Mouse (Mus musculus) adrenal gland, adult 18-20 months (tissue): ENCODE results near the gene Mob3b. TPM values are rescaled to one million over a fixed set of nuclear protein-coding genes. Genes with fewer than 3 reads are reported as not detected.
"Not testable (repeated sequence)": the region's sequence is repeated elsewhere in the genome, so short reads cannot be mapped to it uniquely, and the experiment has no call there.

Experiments
- DNase-seq, 2 experiments: peaks; one replicate each; pipeline ENCODE4 v3.0.0; 2021 to 2022; ENCODE audit warnings: low spot score in 2 of 2
- total RNA-seq, 2 experiments: library from RNA; stranded (reverse); gene quantifications; 1 replicate in 1 of 2; 2 replicates in 1 of 2; pipeline ENCODE4 v1.2.3; 2021

Gene Mob3b
- total RNA-seq, 2 experiments from 2014 or later, result 17.4 to 21.1 TPM

DNA sequence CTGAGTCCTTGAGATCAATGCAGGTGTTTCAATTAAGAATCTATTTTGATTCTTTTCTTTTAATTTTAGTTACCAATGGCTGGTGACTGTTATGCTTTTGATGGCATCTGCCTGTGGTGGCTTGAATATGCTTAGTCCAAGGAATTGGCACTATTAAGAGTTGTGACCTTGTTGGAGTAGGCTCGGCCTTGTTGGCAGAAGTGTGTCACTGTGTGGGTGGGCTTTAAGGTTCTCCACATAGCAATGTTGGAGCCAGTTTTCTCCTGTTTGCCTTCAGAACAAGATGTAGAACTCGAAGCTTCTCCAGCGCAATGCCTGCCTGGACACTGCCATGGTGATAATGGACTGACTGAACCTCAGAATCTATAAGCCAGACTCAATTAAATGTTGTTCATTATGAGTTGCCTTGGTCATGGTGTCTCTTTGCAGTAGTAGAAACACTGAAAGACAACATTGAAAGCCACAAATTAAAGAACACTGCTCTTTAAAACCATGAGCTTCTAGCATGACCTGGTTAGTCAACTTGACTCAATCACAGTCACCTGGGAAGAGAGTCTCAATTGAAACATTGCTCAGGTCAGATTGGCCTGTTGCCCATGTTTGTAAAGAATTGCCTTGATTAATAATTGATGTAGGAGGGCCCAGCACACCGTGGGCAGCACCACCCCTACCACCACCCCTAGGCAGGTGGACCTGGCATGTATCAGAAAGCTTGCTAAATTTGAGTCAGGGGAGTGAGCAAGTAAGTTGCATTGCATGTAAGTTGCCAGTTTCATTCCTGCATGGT lies 180.2 kb downstream of the Mob3b start:
- DNase-seq, result no peak

DNA sequence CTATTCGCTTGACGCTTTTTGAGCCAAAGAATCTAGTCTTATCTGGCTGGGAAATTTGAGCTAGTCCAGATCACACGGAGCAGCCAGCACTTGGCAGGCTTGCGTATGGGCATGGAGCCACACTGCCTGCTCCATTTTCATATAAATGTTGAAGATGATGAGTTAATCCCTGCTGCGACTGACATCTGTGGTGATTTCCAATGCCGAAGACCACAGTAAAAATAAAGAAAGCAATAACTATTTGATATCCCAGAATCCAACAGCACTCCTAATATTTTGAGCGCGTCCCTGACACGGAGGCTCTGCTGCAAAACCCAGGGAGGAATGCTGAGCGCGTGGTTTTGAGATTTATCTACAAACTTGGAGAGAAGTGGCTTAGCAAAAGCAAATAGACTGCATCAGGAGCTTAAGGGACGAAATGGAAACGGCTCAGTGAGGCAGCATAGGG lies 180.9 kb downstream of the Mob3b start:
- peak in 1 of 2 experiments; percentile 41 for DNase-seq

DNA sequence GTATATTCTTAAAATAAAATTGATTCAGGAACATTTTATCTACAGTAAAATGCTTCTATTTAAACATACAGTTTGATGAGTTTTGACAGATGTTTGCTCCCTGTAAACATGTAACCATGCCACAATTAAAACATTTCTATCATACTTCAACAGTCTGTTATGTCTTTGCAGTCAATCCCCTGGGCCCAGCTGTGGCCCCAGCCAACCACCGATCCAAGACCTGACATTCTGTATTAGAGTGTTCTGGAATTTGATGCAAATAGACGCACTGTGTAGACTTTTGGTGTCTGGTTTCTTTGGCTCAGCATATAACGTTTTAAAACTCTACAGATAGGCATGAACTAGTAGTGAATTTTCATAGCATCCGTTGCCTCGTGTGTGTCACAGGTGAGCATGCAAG lies 182.5 kb downstream of the Mob3b start:
- no peak for DNase-seq

DNA sequence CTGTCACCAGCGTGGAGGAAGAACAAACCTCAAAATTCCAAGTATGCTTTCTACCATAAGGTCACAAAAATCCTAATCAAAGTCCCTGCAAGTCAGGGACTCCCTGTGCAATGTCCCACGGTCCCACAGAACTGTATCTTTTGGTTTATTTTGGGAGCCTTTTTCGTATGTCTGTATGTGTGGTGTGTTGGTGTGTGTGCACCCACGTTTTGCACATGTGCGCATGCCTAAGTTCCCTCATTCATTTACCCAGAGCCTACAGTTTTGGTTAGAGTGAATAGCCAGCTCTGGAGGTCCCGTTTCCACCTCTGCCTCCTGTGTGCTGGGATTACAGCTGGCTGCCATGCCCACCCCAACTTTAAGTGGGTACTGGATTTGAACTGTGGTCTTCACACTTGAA lies 189.7 kb downstream of the Mob3b start:
- no peak for DNase-seq

DNA sequence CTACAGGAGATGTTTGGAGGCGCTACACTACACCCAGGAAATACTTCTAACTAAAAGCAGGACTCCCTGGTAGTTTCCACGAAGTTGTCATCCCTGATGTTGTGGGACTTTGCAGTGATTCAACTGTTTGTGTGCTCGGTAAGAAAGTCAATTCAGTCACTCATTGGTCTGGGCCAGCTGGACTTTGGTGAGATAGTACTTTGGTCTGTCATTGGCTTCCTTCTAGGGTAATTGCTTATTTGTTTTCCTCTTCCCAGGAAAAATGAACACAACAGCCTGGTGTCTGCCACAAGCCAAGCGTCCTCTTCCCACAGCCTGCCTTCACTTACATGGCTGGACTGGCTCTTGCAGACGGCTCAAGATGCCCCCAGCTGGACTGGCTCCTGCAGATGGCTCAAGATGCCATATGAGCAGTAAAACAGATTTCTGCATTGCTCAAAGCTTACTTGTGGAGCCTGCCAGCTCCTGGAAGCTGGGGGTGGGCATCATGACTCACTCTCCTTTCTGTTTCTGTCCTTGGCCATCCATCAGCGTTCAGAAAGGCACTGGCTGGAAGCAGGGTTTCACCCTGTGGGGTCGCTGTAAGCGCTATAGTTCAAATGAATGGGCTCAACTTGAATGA lies 190.8 kb downstream of the Mob3b start:
- DNase-seq, result peak in 1 of 2 experiments; percentile 37

DNA sequence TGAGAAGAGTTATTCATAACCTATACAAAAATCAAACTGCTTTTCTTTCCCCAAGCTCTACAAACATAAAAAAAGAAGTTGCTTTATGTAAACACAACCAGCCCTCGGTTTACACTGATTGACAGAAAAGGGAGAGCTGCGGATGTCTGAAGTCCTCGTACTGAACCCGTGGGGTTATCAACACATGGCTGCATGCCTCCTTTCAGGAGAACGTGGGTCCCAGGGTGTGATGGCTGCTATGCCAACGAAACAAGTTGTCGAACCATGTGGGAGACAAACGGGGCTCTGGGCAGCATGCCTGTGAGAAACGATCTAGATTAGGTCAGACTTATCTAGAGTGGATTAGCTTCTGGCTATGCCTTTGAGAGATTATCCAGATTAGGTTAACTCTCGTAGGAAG lies 192.4 kb downstream of the Mob3b start:
- DNase-seq, result no peak

DNA sequence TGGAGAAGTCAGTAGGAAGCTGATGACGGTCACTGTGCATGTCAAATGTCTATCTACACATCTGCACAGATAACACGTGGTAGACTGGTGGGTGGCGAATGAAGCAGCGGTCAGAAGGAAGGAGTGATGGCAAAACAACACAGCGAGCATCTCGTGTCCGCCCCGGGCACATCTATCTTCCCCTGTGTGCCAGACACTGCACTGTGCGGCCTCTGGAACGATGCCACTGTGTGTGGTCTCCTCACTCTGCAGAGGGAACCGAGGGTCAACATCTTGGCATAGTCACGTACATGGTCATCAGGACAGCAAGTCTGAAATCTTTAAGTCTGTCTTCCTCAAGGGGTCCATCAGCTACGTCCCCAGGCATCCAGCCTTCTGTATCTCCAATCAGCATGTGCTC lies 193.3 kb downstream of the Mob3b start:
- DNase-seq, result no peak

DNA sequence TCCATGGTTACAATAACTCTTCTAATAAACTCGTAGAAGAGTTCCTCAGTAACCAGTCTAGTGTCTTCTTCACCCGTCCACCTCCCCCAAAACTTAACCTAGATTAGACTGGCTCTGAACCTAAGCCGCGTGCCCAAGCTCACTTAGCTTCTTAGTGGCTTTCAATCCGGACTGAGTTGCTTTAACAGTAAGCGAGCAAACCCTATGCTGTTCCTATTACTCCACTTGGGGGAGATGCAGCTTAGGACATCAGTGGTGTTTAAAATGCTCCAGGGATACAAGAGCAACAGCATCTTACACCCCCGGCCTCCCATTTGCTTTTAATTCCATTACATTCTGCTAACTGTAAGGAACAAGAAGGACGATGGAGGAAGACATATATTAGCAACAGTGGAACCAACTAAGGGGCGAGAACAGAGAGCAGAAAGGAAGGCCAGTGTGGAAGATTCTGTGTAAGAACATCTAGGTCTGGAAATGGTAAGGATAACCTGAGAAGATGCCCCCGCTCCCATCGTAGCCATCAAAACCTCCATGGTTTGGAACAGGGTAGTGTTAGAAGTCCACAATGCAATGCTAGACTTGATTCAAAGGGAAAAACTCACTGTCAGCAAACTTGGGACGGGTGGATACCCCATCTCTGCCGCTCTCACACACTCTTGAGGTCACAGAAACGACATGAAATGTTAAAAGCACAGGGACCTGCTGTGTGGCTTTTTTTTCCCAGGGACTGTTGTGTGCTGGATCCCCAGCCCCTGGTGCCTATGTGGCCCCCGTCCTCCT lies 196.3 kb downstream of the Mob3b start:
- no peak for DNase-seq

DNA sequence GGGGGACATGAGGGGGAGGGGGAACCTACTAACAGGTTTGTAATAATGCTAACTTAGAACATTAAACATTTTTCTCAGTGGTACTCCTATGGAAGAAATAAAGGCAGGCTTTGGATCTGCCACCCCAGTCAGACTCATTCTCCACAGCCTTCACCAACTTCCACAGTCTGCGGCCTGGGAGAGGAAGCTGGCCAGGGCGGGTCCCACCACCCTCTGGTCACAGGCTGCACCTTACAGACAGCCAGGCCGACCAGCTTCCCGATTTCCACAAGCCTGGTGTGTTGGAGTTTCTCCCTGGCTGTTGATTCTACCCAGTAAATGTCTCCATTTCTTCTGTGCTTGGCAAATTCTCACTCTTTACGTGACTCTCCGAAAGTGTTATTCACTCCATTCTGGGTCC lies 197.8 kb downstream of the Mob3b start:
- no peak for DNase-seq

DNA sequence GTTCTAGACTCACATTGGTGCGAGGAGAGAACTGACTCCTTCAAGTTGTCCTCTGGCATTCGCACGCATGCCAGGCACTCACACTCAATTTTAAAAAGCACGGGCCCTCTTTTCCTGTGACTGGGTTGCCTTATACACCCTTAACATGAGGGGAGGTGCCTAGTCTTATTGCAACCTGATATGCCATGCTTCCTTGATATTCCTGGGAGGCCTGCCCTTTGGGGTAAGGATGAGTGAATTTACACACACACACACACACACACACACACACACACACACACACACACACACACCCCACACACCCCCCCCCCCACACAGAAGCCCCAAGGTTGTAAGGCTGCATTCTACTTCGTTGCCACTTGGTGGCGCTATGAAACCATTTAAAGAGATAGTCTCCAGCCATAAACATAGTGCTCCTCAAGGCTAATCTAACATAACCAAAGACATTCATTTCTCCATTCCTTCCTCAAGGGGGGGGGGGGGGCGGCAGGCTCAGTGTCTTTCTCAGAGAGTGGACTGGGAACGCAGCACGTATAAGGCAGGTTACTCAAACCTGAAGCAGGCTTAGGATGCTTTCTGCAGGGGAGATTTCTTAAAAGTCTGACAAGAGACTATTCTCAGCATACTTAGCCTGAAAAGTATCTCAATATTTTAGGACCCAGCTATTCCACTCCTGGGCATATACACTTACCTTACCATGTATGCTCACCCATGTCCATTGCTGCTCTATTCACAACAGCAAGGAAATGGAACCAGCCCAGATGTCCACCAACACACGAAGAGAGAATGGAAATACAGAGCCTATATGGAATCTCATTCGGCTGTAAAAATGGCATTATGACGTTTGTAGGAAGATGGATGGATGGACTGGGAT lies 198.9 kb downstream of the Mob3b start:
- no peak for DNase-seq

DNA sequence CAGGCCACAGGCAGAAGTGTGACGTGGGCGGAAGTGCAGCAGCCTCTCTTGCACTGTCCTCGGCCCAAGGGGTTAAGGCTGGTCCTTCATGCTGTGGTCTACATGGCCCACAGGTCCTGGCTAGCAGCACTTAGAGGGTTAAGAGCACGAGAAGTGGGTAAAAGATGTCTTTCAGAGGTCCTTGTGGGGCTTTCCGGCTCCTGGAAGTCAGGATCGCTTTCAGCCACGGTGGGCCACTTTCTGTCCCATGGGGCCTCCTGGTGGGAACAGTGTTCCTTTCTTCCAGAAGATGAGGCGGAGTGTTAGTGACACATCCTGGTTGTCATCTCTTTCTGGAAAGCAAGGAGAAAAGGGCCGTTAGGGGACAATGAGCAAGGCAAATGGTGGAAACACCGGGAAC lies 203.6 kb downstream of the Mob3b start:
- no peak for DNase-seq

DNA sequence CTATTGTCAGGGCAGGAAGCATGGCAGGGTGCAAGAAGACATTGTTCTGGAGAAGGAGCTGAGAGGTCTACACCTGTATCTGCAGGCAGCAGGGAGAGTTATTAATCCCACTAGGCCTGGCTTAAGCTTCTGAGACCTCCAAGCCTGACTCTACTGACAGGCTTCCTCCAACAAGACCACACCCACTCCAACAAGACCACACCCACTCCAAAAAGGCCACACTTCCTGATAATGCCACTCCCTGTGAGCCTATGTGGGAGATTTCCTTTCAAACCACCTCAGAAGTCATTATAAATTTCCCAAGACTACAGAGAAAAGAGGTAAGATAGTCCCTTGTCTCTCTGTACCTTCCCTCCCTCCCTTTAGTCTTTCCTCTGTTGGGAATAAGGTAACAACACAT lies 210.1 kb downstream of the Mob3b start:
- DNase-seq, result no peak

DNA sequence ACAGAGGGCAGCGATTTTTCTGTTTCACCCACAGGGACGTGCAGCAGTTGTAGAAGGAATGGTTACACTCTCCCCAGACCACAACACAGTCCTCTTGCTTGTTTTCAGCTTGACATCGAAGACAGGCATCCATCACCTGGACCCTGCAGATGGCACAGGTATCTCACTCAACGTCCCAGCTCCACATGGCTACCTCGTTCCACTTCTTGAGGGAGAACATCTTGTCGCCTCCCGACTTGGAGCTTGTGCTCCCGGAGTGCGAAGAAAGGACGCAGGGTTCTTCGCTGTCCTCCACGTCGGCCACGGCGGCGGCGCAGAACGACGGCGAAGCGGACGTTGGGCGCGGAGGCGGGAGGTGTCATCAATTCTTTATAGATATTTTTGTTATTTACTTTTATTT lies 216.2 kb downstream of the Mob3b start:
- DNase-seq, result no peak

DNA sequence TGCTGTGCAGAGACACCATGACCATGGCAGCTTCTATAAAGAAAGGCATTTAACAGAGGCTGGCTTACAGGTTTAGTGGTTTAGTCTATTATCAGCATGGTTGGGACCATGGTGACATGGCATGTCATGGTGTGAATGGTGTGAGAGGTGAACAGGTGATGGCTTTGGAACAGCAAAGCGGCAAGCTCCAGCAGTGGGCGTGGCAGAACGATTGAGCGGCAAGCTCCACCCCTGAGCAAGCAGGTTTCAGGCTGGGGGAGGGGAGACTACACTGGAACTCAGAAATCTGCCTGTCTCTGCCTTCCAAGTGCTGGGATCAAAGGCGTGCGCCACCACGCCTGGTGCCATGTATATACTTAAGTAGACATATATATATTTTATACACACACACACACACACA lies 228.9 kb downstream of the Mob3b start:
- DNase-seq, result not testable (repeated sequence)

DNA sequence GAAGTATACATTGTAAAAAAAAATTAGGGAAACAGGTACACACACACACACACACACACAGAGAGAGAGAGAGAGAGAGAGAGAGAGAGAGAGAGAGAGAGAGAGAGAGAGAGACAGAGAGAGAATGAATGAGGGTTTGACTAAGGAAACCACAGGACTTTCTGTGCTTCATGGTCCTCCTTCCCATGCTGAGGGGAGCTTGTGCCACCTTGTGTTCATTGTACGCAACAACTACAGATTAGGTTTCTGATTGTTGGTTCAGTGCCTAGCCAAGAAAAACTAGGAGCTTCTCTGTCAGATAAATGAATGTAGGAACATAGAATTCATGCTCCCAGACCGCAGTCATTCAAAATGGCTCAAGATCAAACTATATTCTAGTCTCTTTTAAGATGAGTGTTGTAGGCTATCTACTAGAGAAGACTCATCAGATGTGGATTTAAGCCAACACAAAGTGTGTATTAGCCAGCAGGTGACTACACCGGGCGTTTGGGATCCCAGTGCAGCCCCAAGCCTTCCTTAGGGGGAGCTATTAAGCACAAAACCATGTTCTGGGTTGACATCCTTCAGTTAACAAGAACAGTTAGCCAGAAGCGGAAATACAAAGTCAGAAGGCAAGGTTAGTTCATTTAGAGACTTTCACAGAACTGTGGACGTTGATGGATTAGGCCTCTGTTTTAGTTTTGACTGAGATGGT lies 235.0 kb downstream of the Mob3b start:
- peak in 1 of 2 experiments; percentile 11 for DNase-seq

DNA sequence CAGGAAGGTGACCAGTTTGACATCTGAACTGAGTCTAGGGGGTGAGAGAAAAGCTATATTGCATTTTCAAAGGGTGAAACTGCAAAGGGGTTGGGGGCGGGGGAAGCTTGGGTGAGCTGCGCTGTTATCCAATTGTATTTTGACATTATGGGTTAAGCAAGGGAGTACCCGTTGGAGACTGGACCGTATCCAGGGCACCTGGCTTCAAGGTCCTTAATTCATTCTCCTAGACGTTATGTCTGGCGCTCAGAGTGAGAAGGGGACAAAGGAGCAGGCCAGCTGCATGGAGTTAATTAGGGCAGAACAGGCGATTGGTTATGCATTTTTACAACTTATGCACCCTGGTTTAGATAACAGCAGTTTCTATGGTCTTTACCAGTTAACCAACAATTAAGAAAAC lies 239.9 kb downstream of the Mob3b start:
- DNase-seq, result no peak

DNA sequence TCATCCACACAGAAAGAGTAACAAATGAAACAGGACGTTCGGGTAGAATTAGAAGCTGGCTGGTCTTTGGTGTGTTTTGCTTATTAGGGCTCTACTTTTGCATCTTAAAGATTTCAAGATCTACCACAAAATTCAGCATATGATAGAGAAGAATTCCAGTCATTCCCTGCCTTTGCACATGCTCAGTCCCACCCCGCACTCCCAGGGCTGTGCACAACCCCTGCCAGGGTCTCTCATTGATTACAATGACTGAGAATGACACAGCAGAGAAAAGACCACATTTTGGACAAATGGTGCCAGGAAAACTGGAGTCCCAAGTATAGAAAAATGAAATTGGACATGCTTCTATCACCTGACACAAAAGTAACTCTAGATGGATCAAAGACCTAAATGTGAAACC lies 245.1 kb downstream of the Mob3b start:
- no peak for DNase-seq

DNA sequence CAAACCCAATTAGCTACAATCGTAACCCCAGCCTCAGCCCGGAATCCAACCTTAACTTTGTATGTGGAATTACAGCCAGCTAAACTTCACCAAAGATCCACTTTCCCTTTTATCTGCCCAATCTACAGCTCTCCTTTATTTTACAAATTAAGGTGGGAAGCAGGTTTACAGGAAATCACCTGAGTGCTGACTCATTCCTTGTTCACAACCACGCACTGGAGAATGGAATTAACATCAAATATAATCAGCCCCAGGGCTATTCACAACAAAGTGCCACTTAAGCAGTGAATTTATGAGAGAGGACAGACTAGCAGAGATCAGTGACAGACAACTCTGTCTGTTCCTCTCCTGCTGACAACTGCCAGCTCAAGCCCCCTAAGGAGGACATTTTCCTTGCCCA lies 245.9 kb downstream of the Mob3b start:
- DNase-seq, result no peak

DNA sequence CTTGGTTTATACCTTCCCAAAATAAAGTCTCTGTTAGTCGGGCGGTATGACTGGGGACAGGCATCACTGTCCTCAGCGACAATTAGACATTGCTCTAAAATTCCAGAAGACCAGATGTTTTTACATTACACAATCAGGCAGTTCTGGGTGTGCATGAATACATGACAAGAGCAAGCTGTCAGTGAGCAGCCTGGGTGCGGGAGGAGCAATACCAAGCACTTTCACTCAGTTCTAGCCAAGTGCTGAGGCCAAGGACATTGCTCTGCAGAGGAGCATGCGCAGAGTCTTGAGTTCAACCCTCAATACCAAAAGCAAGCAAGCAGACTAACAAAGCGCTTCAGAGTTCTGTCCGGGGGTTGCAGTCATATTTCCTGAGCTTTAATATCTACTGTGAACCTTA lies 249.2 kb downstream of the Mob3b start:
- no peak for DNase-seq

DNA sequence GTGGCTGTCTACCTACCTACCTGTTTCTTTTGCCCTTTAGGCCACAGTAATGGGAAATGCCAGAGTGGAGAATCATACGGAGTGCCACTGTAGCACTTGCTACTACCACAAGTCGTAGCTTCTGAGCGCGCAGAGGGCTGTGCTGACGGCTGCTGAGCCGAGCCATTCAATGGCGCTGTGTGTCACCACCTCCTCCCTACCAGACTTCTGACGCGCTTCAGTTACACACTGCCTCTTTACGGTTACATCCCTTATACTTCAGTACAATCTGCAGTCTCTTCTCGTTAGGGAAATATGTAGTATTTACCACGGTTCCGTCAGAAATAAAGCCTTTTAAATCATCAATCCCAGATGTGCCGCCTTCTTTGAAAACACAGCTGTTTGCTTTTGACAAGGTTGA lies 250.3 kb downstream of the Mob3b start:
- no peak for DNase-seq
